Mouse (Mus musculus) small intestine, adult 2 months (tissue): ENCODE measurements around the gene Aspg. TPM values are rescaled to one million over a fixed set of nuclear protein-coding genes. Genes with fewer than 3 reads are reported as not detected.

ENCODE experiments used
- H3K27ac ChIP-seq: fragments of 200-500 bp; 2 replicates; pipeline ENCODE4 v1.5.1; 2012; ENCODE audit warnings: low read depth, low read length, control low read depth, inconsistent platforms; ENCODE audit not compliant: insufficient read depth
- H3K27me3 ChIP-seq: fragments of 200-500 bp; 2 replicates; pipeline ENCODE4 v1.6.1; 2012; ENCODE audit warnings: mild to moderate bottlenecking, moderate library complexity, low read length, inconsistent platforms; ENCODE audit not compliant: control insufficient read depth, insufficient read depth
- H3K36me3 ChIP-seq: fragments of 200-500 bp; 2 replicates; pipeline ENCODE4 v1.6.1; 2012; ENCODE audit warnings: mild to moderate bottlenecking, low read length, control low read depth, inconsistent platforms; ENCODE audit not compliant: control insufficient read depth, insufficient read depth
- H3K4me1 ChIP-seq: fragments of 200-500 bp; 2 replicates; pipeline ENCODE4 v1.6.1; 2012; ENCODE audit warnings: low read length, inconsistent platforms, mixed read lengths; ENCODE audit not compliant: control insufficient read depth, insufficient read depth, insufficient read length
- H3K4me3 ChIP-seq: fragments of 200-500 bp; 2 replicates; pipeline ENCODE4 v1.5.1; 2012; ENCODE audit warnings: low read depth, mild to moderate bottlenecking, control low read depth, inconsistent platforms, low read length, moderate library complexity
- CTCF ChIP-seq: fragments of 200-500 bp; IDR thresholded peaks from 2 replicates; pipeline ENCODE4 v1.5.1; 2012; ENCODE audit warnings: low read depth, mild to moderate bottlenecking, control low read depth, inconsistent platforms, low read length, moderate library complexity, mixed read lengths; ENCODE audit not compliant: insufficient replicate concordance, insufficient read length; ENCODE audit errors: extremely low read depth
- POLR2A ChIP-seq: fragments of 200-500 bp; IDR thresholded peaks from 2 replicates; pipeline ENCODE4 v1.6.1; 2012; ENCODE audit warnings: low read depth, mild to moderate bottlenecking, control low read depth, inconsistent platforms, low read length, moderate library complexity
- WGBS: fragments of 180-500 bp; shearing (Covaris S2); methylation state at CpG from one replicate; pipeline ENCODE4 v1.1.7; 2018; 5-methylcytosine and 5-hydroxymethylcytosine counted together
- polyA plus RNA-seq: library from polyadenylated mRNA; depleted of rRNA; stranded (reverse); fragments of >200 nt; gene quantifications from 2 replicates; pipeline ENCODE4 v1.2.3, GENCODE M21; 2012

Gene Aspg
- polyA plus RNA-seq, 1 experiment, result 14.5 TPM

DNA sequence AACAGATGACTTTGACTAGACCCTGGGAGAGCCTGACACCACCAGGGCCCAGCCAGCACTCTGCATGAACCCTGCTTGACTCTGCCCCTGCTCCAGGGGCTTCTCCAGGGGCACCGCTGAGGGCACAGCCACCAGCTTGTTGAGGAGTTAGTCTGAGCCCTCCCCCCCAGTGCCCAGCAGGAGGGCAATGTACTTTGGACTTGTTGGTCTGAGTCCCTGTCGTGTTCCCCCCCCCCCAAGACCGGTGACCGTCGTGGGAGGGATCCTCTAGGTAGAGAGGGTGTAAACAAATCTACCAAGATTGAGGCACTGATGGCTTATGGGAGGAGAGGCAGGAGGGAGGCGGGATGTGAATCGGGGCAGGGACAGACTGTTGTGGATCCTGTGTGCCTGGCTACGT, 51.8 kb downstream of the Aspg start:
- 47% methylated on average over 8 of the region's 8 CpGs for WGBS

DNA sequence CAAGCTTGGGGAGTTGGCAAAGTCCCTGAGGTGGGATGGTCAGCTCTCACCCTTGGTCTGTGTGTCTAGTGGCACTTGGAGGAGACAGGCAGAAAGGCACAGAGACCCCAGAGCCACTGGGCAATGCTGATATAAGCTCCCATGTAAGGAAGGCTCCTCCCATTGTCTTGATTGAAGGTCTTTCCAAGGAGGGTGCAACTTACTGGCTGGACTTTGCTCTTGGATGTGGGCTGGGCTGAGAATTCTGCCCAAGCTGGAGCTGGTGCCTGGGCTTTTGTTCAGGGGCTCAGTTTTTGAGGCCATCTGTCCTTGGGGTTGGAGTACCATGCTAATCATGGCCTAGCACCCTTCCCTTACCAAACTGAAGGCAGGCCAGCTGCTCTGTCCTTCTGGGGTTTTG, 52.3 kb downstream of the Aspg start:
- TF ChIP-seq CTCF, result no peak
- TF ChIP-seq POLR2A, result no peak
- H3K27ac ChIP-seq, result no peak overlapping the region

More for the DNA sequence above, 51.8 kb downstream of the Aspg start:
- Histone ChIP-seq H3K4me1 (peaks cover 3% of the 10 kb centered on the region), H3K4me3 (no peak overlapping the region), H3K27me3 (no peaks in the 10 kb centered on the region), H3K27ac (no peak overlapping the region), H3K36me3 (no peaks in the 10 kb centered on the region)
- TF ChIP-seq POLR2A (no peak), CTCF (no peak)

DNA sequence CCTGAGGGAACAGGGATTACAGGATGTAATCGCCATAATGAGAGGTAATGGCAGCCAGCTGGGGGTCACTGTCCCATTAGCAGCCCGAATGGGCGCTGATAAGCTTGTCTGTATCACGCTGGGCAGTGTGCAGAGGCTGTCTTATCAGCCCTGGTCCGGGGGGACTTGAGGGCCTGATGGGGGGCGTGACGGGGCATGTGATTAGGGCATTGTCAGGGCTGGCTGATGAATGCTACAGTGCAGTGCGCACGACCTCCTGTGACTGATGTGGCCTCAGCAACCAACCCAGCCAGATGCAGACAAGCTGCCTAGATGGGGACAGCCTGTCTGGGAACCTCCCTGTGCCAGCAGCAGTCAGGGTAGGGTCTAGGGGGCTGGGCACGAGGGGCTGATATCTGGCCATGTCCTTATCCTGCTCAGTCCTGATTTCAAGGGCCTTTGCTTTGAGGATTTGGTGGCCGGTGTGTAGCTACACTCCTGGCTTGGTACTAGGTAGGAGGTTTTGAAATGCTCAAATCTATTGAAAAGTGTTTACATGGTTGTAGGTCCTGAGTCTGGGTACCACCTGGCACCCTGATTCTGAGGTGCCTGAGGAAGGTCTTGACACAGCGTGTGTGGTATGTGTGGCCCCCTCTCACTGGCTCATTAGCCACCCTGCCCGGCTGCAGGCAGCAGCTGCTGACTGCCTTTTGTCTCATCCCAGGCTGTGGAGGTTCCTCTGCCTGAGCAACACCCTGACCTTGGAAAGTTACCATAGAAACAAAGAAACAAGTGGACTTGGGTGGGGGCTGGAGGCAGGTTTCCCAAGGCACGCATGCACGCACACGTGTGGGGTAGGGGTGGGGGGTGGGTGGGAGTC, 57.7 kb downstream of the Aspg start:
- H3K36me3 ChIP-seq, result no peaks in the 10 kb centered on the region
- H3K27me3 ChIP-seq, result no peaks in the 10 kb centered on the region
- no peak overlapping the region for H3K27ac ChIP-seq
- H3K4me3 ChIP-seq, result no peak overlapping the region
- WGBS, result 33% methylated on average over 16 of the region's 16 CpGs
- no peak for TF ChIP-seq POLR2A
- TF ChIP-seq CTCF, result no peak
- H3K4me1 ChIP-seq, result no peaks in the 10 kb centered on the region

More for the DNA sequence above, 52.3 kb downstream of the Aspg start:
- no peaks in the 10 kb centered on the region for H3K36me3 ChIP-seq
- no peaks in the 10 kb centered on the region for H3K27me3 ChIP-seq
- H3K4me1 ChIP-seq, result peaks cover 3% of the 10 kb centered on the region
- no peak overlapping the region for H3K4me3 ChIP-seq

DNA sequence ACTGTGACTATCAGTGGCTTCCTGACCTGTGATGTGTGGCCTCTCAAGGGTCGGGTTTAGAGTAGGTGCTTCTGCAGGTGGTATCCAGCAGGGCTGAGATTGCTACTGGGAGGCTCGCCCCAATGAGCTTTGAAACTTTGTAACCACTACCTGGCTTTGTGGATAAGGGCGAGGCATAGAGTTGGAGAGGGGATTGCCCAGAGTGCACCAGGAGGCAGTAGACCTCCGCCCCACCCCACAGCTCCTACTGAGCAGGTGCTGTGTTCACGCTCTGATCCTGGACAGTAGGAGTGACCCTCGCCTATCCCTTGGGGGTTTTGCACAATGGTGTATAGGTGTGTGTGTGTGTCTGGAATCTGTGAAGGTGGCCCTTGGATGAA, 58.4 kb downstream of the Aspg start:
- TF ChIP-seq CTCF (no peak), POLR2A (no peak)
- Histone ChIP-seq H3K27ac (no peak overlapping the region), H3K4me3 (no peak overlapping the region), H3K27me3 (no peaks in the 10 kb centered on the region), H3K4me1 (no peaks in the 10 kb centered on the region), H3K36me3 (no peaks in the 10 kb centered on the region)
- 26% methylated on average over 6 of the region's 6 CpGs for WGBS

DNA sequence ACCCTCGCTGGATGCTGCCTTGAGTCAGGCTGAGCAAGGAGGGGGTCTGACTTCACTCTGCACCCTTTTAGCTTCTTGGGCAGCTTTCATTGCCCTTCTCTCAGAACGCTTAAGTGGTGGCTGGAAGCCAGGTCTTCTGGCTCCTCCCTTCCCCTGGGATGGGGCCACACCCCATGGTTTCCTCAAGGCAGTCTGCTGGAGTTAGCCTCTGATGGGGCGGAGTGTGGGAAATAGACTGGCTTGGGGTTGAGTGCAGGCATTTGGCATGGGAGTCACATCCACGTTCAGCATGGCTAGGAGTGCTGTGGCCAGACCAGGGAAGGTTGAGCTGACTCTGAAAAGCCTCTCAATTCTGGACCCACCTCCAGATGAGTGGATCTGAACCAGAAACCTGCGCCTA, 62.8 kb downstream of the Aspg start:
- no peak overlapping the region for H3K27ac ChIP-seq
- TF ChIP-seq POLR2A, result no peak
- TF ChIP-seq CTCF, result no peak
- no peak overlapping the region for H3K4me3 ChIP-seq
- no peaks in the 10 kb centered on the region for H3K36me3 ChIP-seq
- H3K27me3 ChIP-seq, result no peaks in the 10 kb centered on the region
- 43% methylated on average over 5 of the region's 5 CpGs for WGBS
- no peaks in the 10 kb centered on the region for H3K4me1 ChIP-seq

DNA sequence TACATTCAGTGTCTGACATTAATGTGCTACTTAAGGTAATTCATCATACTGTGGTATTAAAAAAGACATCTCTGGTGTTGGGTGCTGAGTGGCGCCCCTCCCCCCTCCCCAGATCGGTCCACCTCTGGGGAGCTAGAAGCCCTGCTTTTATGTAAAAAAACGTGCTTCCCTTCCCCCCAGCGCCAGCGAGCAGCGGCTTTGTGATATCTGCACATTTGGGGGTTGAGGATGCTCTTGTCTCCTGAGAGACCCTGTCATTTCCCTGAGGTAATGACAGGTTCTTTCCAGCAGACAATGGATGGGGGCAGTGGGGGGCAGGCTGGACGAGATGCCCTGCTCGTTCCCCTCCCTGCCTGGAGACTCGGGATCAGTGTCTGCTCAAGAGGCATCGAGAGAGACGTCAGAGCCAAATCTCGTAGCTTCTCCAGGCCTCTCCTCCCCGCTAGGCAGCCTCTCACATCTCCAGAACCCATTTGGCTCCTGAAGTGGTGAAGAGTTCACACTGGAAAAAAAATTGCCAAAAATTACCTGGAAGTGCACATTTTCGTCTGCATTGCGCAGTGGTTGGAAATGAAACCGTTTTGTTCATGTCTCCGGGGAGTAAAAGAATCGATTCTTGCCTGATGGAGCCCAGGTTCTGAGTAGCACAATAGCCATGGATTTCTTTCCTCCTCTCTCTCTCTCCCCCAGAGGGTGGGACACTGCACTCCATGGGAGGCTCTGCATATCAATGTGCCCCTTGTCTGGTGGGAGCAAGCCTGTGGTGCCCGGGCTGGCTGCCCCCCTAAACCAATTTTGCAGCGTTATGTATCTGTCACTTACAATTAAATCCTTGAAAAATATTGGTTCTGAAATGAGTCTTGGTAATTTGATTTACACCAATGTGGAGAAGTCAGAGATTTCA, 64.4 kb downstream of the Aspg start:
- Histone ChIP-seq H3K27ac (no peak overlapping the region), H3K27me3 (no peaks in the 10 kb centered on the region), H3K4me1 (no peaks in the 10 kb centered on the region), H3K4me3 (no peak overlapping the region), H3K36me3 (no peaks in the 10 kb centered on the region)
- TF ChIP-seq CTCF (no peak), POLR2A (no peak)
- WGBS, result 79% methylated on average over 20 of the region's 20 CpGs

DNA sequence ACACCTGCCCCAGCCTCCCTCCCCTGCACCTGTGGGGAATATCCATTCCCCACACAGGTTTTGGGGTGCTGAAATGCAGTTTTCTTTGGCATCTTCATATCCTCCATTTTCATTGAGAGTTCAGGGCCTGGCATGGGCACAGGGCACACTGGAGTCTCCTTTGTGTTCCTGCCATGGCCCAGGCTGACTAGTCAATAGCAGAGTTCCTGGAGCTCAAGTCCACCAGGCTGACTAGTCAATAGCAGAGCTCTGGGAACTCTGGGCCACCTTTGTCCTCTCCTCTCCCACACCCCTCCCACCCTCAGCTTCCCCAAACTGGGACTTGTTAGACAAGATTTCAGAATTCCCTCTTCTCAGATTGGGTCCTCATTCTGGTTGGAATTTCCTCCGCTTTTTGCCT, 65.2 kb downstream of the Aspg start:
- TF ChIP-seq POLR2A (no peak), CTCF (no peak)
- H3K27ac ChIP-seq, result no peak overlapping the region
- no peaks in the 10 kb centered on the region for H3K4me1 ChIP-seq
- no peak overlapping the region for H3K4me3 ChIP-seq
- H3K36me3 ChIP-seq, result no peaks in the 10 kb centered on the region
- no peaks in the 10 kb centered on the region for H3K27me3 ChIP-seq
- WGBS, result 89% methylated on average over 1 of the region's 1 CpGs
